Mouse (Mus musculus) thymus, postnatal 4 days (tissue): ENCODE measurements around the gene Lypla2.

Experiments used
- DNase-seq: peaks from one replicate; pipeline ENCODE4 v3.0.0; 2021

The Lypla2 gene

GRCm38 (mm10) chr4:135918635-135919279 lies 53.7 kb downstream of the Lypla2 start:
- no peak for DNase-seq
